Mouse (Mus musculus) forebrain, postnatal 0 days (tissue): ENCODE data around the gene Eif2d. TPM values are rescaled to one million over a fixed set of nuclear protein-coding genes. Genes with fewer than 3 reads are reported as not detected.

Experiments
- ATAC-seq: fragments of 200-750 bp; cut with Nextera tagmentation; 2 replicates; pipeline ENCODE4 v1.8.0; 2017; ENCODE audit warnings: mild to moderate bottlenecking, moderate library complexity
- DNase-seq: peaks from one replicate; pipeline ENCODE4 v3.0.0-alpha.2; 2015
- H3K27ac ChIP-seq: fragments of 300-500 bp; sonication (generic); 2 replicates; pipeline ENCODE4 v1.5.1; 2014; ENCODE audit warnings: low read depth, mild to moderate bottlenecking, antibody characterized with exemption, low read length, moderate library complexity, mixed read lengths
- H3K27me3 ChIP-seq: fragments of 300-500 bp; sonication (generic); 2 replicates; pipeline ENCODE4 v1.6.1; 2014; ENCODE audit warnings: mild to moderate bottlenecking, low read length, mixed read lengths; ENCODE audit not compliant: insufficient read depth
- H3K36me3 ChIP-seq: fragments of 300-500 bp; sonication (generic); 2 replicates; pipeline ENCODE4 v1.6.1; 2014; ENCODE audit warnings: mild to moderate bottlenecking, moderate library complexity; ENCODE audit not compliant: insufficient read depth
- H3K4me1 ChIP-seq: fragments of 300-500 bp; sonication (generic); 2 replicates; pipeline ENCODE4 v1.6.1; 2014; ENCODE audit warnings: antibody characterized with exemption; ENCODE audit not compliant: insufficient read depth
- H3K4me2 ChIP-seq: fragments of 300-500 bp; sonication (generic); 2 replicates; pipeline ENCODE4 v1.6.1; 2014; ENCODE audit warnings: low read depth, mild to moderate bottlenecking, moderate library complexity
- H3K4me3 ChIP-seq: fragments of 300-500 bp; sonication (generic); 2 replicates; pipeline ENCODE4 v1.5.1; 2014; ENCODE audit warnings: low read depth, low read length, mixed read lengths
- H3K9ac ChIP-seq: fragments of 300-500 bp; sonication (generic); 2 replicates; pipeline ENCODE4 v1.6.1; 2014; ENCODE audit warnings: mild to moderate bottlenecking
- H3K9me3 ChIP-seq: fragments of 300-500 bp; sonication (generic); 2 replicates; pipeline ENCODE4 v1.6.1; 2016; ENCODE audit warnings: low read length
- CTCF ChIP-seq: sonication (generic); IDR thresholded peaks from 2 replicates; pipeline ENCODE4 v1.5.1; 2016; ENCODE audit warnings: antibody characterized with exemption, control low read depth, low read depth
- WGBS: fragments of 180-500 bp; shearing (Covaris S2); extraction: QIAGEN DNeasy Blood & Tissue Kit; methylation state at CpG from one replicate; pipeline ENCODE4 v1.1.7; 2014; 5-methylcytosine and 5-hydroxymethylcytosine counted together
- polyA plus RNA-seq: library from polyadenylated mRNA; unstranded; fragments of >200 nt; fragmentation: Nextera tagmentation; extraction: Ambion mirVana; gene quantifications from 2 replicates; pipeline ENCODE4 v1.2.1, GENCODE M21; 2015
- total RNA-seq: library from RNA; depleted of rRNA; stranded (reverse); fragments of >200 nt; gene quantifications from 2 replicates; pipeline ENCODE4 v1.2.3, GENCODE M21; 2014

Gene Eif2d
- total and polyA plus RNA-seq, 2 experiments from 2014 or later = 41.6 to 49.3 TPM

DNA sequence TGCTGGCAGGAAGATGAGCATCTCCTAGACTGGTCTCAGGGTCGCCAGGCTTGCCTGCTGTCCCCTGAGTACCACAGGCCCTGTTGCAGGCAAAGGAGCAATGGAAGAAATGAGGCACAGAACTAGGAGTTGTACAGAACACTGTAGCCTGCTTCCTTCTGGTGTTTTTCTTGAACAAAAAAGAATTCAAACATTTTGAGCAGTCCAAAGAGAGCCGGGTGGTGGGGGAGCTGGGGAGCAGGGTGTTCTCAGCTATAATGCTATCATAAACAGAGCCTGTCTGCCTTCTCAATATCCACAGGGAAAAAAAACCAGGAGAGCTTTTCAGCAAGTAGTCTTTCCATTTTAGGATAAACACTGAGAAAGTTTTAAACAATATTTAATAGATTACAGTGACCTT, 43.1 kb downstream of the Eif2d start:
- Histone ChIP-seq H3K4me1 (no peaks in the 10 kb centered on the region), H3K27ac (no peak overlapping the region), H3K4me3 (no peak overlapping the region), H3K27me3 (no peaks in the 10 kb centered on the region), H3K36me3 (no peaks in the 10 kb centered on the region), H3K9ac (no peak overlapping the region), H3K9me3 (no peaks in the 10 kb centered on the region), H3K4me2 (no peak overlapping the region)
- 44% methylated on average over 2 of the region's 2 CpGs for WGBS
- TF ChIP-seq CTCF = no peak
- no peak for DNase-seq
- ATAC-seq = no peak

DNA sequence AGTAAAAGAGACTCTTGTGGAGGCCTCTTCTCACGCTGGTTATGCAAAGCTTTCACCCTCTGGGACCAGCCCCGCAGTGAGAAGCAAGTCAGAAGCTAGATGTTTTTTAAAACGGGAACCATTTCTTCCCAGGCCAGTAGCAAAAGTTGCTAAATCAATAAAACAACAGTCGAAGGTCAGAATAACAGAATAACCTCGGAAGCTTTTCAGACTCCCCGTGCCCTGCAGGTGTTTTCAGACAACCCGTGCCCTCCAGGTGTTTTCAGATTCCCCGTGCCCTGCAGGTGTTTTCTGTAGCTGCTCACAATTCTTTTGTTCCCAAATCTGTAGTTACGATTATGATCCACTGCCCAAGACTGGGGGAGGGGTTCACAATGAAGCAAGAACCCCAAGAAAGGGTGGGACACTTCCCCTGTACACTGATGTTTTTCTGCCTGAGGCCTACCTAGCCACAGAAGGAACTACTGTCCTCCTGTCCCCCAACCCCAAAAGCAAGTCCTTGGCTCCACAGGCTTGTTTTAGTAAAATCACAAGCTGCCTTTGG, 45.5 kb downstream of the Eif2d start:
- no peak overlapping the region for H3K9ac ChIP-seq
- TF ChIP-seq CTCF = no peak
- DNase-seq (no peak), ATAC-seq (no peak)
- 72% methylated on average over 9 of the region's 9 CpGs for WGBS
- H3K27me3 ChIP-seq = no peaks in the 10 kb centered on the region
- H3K27ac ChIP-seq = no peak overlapping the region
- H3K4me2 ChIP-seq = no peak overlapping the region
- H3K4me3 ChIP-seq = no peak overlapping the region
- no peaks in the 10 kb centered on the region for H3K36me3 ChIP-seq
- H3K9me3 ChIP-seq = no peaks in the 10 kb centered on the region
- no peaks in the 10 kb centered on the region for H3K4me1 ChIP-seq

DNA sequence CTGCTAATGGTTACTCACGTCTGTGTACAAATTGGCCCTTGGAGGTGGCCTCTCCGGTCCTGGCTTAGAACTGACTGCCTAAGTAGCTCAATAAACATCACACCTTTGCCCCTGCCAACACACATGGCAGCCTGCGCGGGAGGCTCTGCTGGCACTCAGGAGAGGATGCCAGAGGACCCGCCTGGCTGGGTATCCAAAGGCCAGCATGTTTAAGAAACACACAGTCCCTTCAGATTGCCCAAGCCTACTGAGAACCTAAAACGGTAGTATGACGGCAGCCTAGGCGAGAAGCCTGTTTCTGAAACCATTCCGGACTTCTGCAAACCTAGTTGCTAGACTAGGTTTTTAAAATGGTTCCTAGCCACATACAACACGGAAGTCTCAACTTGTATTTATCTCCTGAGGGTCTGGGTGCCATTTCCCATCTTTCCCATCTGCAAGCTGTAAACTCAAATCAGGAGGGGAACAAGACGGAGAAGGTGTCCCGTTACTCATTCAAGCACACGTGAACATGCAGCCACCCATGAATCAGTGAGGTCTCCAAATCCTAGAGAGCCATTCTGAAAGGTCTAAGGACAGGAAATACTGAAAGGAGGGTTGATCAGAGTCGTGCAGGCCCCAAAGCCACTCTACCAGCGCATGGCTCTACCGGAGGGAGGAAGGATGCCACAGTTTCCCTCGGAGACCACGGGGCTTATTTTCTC, 46.3 kb downstream of the Eif2d start:
- Histone ChIP-seq H3K4me2 (no peak overlapping the region), H3K36me3 (no peaks in the 10 kb centered on the region), H3K9ac (no peak overlapping the region), H3K4me1 (no peaks in the 10 kb centered on the region), H3K4me3 (no peak overlapping the region), H3K9me3 (no peaks in the 10 kb centered on the region), H3K27ac (no peak overlapping the region), H3K27me3 (no peaks in the 10 kb centered on the region)
- ATAC-seq = no peak
- no peak for TF ChIP-seq CTCF
- no peak for DNase-seq
- WGBS = 76% methylated on average over 18 of the region's 18 CpGs

DNA sequence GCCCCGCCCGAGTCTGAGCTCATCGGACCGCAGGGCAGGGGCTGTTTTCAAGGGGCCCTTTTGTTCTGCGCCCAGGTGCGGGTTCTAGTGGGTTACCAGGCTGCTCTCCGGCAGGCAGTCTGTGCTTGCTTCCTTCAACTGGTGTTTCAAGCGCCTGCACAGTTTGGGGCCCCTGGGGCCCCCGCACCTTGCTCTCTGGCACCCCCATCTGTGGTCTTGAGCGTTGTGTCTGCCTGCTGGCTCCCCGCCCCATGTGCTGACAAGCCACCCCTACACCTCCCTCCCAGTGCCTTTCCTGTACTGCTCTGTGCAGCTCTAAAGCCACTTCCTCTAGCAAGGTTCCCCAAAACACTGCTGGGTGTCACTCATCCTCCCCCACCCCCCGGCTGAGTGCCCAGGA, 47.0 kb downstream of the Eif2d start:
- WGBS = 67% methylated on average over 12 of the region's 12 CpGs
- H3K4me1 ChIP-seq = no peaks in the 10 kb centered on the region
- no peak overlapping the region for H3K4me3 ChIP-seq
- no peak overlapping the region for H3K9ac ChIP-seq
- no peaks in the 10 kb centered on the region for H3K27me3 ChIP-seq
- H3K27ac ChIP-seq = no peak overlapping the region
- no peak overlapping the region for H3K4me2 ChIP-seq
- H3K36me3 ChIP-seq = no peaks in the 10 kb centered on the region
- H3K9me3 ChIP-seq = no peaks in the 10 kb centered on the region
- DNase-seq (no peak), ATAC-seq (no peak)
- TF ChIP-seq CTCF = no peak

DNA sequence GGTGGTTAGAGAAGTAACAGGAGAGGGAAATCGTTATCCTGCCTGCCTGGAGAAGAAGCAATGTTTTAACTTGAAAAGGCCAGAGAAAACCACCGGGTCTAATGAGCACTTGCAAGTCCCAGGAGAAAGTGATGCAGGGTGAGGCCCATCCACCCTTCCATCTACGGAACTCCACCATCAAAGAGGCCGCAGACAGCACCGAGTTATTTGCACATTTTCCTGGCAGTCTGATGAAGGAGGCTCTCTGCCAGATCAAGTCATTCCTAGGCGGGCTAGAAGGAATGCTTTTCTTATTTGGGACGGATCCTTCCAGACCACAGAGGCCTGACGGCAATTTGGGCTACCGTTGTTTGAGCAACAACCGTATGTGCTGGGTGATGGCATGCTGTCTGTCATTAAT, 47.6 kb downstream of the Eif2d start:
- DNase-seq (peak; percentile 28), ATAC-seq (no peak)
- H3K9ac ChIP-seq = no peak overlapping the region
- no peaks in the 10 kb centered on the region for H3K27me3 ChIP-seq
- H3K9me3 ChIP-seq = no peaks in the 10 kb centered on the region
- WGBS = 38% methylated on average over 10 of the region's 10 CpGs
- no peak overlapping the region for H3K4me3 ChIP-seq
- H3K4me1 ChIP-seq = no peaks in the 10 kb centered on the region
- no peaks in the 10 kb centered on the region for H3K36me3 ChIP-seq
- H3K27ac ChIP-seq = no peak overlapping the region
- H3K4me2 ChIP-seq = no peak overlapping the region
- TF ChIP-seq CTCF = no peak

DNA sequence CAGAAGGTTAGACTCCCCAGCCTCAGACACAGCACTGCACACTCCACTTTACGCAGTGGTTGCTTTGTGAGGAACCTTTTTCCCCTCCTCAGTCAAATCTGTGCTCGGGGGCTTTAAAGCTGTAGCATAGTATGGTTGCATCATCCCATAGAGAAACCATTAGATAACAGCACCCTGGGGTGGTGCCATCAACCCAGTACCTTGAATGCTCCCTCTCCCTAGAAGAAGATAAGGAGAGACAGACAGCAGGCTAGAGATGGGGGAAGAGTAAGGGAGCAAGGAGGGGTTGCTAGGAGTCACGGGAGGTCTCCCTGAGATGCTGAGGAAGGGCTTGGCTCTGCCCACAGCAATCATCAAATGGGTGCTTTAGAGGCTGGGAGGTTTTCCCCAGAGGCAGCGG, 48.4 kb downstream of the Eif2d start:
- Histone ChIP-seq H3K4me3 (no peak overlapping the region), H3K4me1 (no peaks in the 10 kb centered on the region), H3K4me2 (no peak overlapping the region), H3K9ac (no peak overlapping the region), H3K27me3 (no peaks in the 10 kb centered on the region), H3K36me3 (no peaks in the 10 kb centered on the region), H3K27ac (no peak overlapping the region), H3K9me3 (no peaks in the 10 kb centered on the region)
- DNase-seq (no peak), ATAC-seq (no peak)
- 82% methylated on average over 4 of the region's 4 CpGs for WGBS
- no peak for TF ChIP-seq CTCF

DNA sequence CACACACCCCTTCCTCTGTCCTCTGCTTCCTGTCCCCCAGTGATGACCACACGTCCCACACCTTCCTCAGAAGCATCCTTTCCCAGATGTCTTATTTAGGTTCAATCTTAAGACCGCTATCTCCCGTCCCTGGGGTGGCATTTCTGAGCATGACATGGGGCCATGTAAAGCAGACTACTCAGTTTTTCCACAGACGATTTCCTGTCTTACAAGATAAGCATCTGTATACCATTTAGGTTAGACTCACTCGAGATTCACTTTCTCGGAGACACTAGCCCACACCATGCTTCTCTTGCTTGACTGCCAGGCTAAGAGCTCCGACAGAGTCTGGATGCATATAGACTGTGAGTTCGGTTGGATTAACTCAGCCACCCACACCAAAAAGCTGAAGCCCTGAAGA, 51.5 kb downstream of the Eif2d start:
- 88% methylated on average over 8 of the region's 8 CpGs for WGBS
- Histone ChIP-seq H3K27me3 (no peaks in the 10 kb centered on the region), H3K36me3 (no peaks in the 10 kb centered on the region), H3K27ac (no peak overlapping the region), H3K9me3 (no peaks in the 10 kb centered on the region), H3K4me2 (no peak overlapping the region), H3K4me1 (no peaks in the 10 kb centered on the region), H3K4me3 (no peak overlapping the region), H3K9ac (no peak overlapping the region)
- no peak for ATAC-seq
- DNase-seq = no peak
- TF ChIP-seq CTCF = no peak
